Mouse (Mus musculus) right cerebral cortex, postnatal 4 days (tissue): ENCODE data around the gene Dpm3.
A peak's percentile ranks its signal among the peaks of the same experiment; 100 is the strongest.

ENCODE experiments used
- DNase-seq: peaks from one replicate; pipeline ENCODE4 v3.0.0-alpha.2; 2022

Dpm3 gene

DNA sequence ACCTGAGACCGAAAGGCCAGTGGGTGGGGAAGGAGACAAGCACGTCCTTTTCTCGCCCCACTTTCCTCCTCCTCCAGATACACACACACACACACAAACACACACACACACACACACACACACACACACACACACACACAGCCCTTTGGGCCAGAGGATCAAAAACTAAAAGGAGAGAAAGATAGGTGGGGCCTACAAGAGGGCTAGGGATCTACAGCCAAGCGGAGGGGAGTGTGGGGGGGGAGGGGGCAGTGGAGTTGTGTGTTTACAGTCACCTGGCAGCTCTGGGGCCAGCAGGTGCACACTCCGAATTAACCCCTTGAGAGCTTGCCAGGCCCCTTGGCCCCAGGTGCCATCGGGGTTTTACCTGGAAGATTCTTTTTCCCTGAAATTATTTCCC is 26.5 kb upstream of the Dpm3 start:
- no peak for DNase-seq

DNA sequence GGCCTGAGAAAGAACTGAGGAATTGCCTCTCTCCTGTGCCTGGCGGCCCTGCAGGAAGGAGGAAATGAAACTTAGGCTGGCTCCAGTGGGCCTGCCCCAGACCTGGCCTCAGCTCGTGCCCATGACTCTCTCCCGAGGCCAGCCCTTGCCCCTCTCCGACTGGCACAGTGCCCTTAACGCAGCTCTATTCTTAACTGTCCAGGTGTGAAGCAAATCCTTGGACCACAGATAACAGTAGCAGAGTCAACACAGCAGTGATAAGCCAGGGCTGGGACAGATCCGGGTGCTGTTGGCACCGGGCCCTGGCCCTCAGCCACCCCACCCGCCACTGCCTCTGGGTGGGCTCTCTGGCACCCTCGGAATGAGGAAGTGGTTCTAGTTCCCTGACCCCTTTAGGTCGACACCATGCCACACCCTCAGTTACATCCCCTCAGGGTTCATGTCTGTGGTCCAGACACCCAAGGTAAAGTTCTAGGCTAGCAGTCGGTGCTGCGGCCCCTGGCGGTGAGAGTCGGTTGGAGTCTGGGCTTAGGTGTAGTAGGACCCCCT is 25.5 kb upstream of the Dpm3 start:
- DNase-seq, result no peak

DNA sequence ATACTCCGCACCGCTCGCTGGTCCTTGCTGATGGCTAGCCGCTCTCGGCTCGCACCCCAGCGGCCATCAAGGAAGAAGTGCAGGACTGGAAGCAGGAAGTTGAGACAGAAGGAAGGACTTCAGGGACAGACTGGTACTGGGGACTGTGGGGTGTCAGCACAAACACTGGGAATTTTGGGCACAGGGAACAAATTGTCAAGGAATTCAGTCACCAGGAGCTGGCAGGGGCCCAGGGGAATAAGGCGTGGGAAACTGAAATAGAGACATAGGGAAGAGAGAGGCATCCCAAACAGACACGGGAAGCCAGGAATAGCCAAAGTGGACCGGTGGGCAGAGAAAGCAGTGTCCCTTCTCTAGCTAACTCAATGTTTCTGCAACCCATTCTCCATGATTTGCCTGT is 22.6 kb upstream of the Dpm3 start:
- DNase-seq, result no peak

DNA sequence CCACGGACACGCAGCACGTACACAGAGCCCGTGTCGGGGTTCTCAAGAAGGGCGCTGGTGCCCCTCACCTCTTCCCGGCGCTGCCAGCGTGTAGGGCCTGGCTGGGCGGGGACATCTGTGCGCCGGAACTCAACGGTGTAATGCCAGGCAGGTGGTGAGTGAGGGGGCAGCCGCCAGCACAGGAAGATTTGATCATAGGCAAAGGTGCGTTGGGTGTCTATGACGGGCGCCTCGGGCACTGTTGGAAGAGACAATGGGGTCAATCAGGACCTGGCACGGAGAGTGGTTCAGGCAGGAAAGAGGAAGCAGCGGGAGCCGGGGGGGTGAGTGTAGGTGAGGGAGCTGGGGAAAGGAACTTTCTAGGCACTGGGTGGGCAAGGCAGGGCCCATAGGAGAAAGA is 21.5 kb upstream of the Dpm3 start:
- no peak for DNase-seq

DNA sequence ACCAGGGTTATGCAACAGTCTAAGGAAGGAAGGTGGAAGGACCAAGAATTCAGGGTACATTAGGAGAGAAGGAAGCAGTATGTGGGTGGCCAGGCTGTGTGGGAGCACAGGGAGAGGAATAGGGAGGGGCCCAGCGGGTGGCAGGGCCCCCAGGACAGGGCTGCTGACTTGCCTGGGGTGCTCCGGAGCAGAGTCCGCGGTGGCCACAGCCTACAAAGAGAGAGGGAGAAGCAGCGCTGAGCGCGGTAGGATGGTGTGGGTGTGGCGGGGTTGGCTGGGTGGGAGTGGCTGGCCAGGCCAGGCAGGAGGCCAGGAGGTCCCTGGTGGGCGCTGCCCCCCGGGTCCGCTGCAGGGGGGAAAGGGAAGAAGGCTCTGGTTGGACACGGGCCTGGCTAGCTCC is 20.7 kb upstream of the Dpm3 start:
- no peak for DNase-seq

DNA sequence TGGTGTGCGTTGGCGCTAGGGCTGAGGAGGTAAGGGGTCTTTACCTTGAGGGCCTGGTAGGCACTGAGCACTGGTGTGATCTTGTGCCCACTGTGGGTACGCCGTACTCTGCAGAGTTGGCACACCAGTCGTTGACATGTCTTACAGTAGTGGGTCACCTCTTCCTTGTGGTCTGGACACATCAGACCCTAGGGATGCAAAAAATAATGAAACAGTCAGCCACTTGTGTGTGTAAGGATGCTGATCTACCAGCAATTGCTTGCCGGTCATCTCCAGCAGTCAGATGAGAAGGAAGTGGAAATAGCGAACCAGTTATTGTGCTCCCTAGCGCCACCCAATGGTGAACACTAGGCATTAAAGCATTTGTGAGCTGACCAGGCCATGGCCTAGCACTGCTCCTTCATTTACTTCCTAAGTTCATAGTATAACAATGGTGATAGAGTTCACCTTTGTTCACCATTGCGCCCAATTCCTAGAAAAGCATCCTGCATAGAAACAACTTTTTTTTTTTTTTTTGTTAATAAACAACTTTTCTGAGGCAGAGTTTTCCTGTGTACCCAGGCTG is 16.7 kb upstream of the Dpm3 start:
- DNase-seq, result peak; percentile 72

DNA sequence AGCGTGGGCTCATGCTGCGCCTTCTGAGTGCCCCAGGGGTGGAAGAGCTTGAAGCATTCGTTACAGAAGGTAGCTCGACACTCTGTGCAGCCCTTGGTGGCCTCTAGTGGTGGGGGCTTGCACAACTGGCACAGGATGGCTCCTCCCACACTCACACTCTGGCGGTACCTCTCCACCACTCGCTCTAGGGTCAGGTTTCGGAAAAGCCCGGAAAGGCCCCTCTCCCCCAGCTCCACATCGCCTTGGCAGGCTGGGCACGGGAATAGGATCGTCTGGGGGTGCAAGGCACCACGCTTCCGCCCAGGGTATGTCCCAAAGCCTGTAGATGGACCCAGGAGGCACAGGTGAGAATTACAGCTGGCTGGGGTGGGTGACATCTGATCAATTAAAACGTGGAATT is 15.5 kb upstream of the Dpm3 start:
- peak; percentile 35 for DNase-seq

DNA sequence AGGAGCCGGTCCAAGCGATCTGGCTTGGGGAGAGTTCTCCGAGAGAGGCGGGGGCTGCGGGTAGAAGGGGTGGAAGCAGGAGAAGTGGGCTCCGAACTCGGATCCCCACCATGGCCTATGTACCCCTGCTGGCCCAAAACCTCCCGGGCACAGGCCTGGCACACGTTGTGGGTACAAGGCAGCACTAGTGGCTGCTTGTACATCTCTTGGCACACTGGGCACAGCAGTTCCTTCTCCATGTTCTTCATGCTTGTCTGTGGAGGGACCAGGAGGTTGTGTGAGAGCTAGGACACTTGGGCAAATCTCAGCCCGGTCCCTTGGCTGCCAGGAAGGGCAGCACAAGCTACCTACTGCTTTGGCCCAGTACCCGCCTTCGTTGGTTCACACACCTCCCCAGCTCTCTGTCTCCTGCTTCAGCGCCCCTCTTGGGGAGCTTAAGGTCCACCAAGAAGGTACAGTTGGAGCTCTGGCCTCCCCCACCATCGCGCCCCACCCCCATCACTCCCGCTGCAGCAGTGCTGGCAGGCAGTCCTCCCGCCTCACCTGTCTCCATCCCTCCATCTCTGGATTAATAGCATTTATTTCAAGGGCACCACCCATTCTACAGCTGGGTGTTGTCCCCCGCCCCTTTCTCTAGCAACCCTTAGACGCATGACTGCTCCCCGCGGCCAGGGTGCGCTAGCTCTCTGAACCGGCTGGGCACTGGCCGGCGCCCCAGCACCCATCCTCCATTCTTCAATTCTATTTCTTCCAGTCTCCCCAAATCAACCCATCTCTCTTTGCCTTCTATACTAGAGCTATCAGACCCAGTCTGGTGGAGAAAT is 14.8 kb upstream of the Dpm3 start:
- DNase-seq, result no peak

DNA sequence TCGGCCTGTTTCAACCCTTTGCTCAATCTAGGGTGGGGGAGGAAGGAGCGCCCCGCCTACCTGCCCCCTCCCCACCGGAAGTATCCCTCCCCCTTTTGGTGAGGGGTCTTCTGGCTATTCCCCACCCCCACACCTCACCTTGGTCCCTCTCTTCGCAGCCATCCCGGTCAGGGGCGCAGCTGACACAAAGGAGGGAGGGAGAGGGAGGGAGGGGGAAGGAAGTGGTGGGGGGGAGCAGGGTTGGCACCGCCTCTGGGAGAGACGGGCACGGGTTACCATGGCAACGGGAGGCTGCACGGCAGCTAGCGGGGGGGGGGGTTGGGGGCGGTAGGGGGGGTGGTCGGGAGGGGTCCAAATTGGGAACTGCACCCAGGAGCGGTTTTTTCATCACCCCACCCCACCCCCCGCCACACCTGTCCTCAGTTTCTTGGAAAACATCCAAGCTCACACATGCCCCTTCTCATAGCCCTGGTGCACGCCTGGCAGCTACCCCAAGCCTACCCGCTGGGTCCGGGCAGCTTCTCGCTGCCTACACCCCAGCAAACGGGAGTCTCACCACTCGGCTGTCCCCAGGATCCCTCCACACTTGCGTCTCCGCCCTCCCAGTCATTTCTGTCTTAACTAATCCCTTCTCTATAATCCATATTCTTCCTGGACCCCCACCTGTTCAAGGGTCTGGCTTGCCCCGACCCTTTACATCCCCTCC is 14.0 kb upstream of the Dpm3 start:
- DNase-seq, result peak; percentile 90

DNA sequence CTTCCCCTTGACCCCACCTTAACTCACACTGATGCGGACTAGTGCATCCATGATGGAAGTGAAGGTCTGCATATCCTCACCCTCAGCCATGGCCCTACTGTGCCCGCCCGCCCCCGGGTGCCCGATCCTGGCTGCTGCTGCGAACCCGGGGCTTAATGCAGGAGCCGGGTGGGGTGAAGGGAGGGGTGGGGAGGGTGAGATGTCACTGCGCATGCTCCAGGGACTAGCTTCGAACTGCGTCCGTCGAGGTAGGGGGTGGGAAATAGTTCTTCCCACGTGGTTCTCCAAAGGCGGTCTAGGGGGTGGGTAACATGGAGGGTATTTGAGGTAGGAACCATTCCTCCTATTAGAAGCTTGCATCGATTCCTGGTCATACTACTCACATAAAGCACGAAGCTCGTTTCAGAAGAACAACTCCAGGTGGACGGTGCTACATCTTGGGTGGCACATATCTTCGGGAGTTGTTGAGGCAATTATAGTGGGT is 13.4 kb upstream of the Dpm3 start, which contains the start of gene Krtcap2:
Gene Krtcap2, plus strand, starts transcription at position 279 of the 484 bp plus-strand sequence.
- DNase-seq, result peak; percentile 84

DNA sequence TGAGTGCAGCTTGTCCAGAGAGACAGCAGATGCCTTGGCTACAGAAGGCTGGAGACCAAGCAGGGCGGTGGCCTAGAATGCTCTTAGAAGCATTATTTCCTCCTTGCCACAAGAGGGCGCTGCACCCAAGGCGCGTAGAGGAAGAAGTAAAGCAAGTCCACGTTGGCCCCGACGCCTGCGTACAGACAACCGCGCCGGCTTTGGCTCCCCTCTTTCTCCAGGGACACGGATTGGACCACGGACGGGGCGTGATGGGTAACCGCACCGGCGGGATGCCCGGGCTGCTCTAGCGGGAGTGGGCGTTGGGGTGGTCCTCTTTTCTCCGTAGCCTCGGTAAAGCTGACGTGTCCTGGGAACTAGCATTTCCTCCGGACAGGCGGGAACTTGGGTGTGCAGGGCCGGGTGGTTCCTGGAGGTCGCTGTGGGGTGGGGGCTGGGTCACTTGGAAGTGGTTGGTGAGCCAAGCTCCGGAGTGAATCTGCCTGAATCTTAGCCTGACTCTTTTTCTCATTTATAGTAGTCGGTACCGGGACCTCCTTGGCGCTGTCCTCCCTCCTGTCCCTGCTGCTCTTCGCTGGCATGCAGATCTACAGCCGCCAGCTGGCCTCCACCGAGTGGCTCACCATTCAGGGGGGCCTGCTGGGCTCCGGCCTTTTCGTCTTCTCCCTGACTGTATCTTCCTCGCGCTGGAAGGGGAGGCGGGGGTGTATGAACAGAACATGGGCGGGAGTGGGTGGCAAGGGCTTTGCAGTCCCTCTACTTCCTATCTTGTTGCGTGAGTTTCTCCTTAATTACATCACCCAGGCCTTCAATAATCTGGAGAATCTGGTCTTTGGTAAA is 12.7 kb upstream of the Dpm3 start, which contains the start of gene Trim46:
Gene Trim46, minus strand, starts transcription at position 49 of the 840 bp plus-strand sequence.
- peak; percentile 93 for DNase-seq

DNA sequence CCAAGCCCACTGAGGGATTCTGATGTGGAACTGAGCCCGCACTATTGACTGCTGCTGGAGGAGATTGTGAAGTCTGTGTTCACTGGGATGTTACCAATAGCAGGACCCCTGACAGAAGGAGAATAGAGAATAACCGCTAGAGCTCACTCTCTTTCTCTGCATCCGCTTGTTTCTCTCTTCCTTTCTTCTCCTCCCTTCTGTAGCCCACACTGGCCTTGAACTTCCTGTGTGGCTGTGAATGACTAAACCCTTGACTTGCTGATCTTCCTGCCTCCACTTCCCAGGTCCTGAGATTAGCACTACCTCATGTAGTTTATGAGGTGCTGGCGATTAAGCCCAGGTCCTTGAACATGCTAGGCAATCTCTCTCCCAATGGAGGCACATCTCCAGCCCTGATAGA is 11.7 kb upstream of the Dpm3 start:
- DNase-seq, result no peak

DNA sequence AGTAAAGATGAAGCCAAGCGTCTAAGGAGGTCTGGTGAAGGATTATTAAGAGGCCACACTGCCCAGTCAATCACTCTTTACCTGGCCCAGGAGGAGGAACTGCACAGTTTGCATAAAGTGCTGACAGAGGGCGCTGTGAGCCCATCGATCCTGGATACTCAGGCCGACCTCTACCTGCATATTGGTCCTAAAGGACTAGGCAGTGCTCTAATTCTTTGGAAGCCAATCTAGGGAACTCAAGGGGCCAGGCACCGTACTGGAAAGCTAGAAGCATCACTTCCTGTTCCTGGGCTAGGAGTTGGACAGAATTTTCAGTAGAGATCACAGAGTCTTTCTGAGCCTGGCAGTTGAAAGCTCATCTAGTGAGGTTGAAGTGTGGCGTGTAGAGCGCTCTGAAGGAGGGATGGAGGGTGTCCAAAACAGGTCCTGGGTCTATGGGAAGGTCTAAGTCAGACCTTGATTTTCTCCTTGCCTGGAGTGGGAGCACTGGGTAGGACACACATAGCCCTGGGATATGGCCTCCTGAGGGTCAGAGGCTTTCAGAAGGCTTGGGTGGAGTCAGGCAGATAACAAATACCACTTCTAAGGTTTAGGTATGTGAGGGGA is 8.6 kb upstream of the Dpm3 start:
- DNase-seq, result peak; percentile 39

DNA sequence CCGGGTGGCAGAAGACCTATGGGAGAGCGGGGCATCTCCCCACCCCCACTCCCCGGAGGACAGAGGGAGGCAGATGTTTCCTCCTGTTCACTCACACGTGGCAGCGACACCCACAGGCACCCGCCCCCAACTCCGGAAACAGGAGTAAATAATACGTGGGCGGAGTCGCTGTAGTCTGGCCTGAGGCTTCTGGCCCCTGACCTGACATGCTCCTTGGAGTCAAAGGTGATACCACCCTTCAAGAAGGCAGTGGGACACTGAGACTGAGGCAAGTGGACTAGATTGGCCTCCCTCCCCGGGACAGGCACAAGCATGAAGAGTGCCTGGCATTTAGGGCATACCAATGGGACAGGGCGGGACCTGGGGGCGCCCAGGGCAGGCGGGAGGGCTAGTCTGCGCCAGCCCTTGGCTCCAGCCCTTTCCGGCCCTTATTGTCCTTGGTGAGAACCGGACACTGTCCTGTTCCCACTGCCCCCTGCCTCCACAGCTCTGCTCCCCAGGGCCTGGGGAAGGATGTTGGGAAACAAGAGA is 7.7 kb upstream of the Dpm3 start:
- DNase-seq, result no peak

DNA sequence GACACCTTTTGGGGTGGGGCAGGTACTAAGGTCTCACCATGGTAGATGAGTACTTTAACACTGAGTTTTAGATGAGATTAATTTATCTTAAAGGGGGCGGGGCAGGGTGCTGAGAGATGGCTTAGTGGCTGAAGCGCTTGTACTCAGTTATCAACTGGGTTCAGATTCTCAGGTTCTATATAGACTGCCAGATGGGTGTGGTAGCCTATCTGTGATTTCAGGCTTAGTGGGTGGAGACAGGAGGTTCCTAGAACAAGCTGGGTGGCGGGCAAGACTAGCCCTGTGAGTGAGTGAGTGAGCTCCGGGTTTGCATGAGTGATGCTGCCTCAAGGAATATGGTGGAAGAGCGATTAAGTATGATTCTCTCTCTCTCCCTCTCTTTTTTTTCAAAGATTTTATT is 4.2 kb upstream of the Dpm3 start:
- DNase-seq, result no peak

DNA sequence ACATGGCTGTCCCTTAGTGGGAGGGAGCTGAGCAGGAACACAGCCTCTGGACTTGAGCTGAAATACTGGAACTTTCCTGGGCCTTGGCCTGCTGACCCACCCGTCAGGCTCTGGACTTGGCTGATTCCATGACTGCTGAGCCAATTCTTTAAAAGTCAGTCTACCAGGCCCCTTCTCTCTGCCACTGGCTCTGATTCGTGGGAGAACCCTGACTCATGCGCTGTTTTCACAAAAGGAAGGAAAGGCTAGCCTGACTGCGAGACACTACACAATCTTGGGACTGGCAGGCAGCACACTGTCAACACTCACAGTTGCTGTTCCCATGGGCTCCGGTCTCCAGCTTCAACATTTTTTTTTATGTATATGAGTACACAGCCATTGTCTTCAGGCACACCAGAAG is 3.0 kb upstream of the Dpm3 start:
- no peak for DNase-seq

DNA sequence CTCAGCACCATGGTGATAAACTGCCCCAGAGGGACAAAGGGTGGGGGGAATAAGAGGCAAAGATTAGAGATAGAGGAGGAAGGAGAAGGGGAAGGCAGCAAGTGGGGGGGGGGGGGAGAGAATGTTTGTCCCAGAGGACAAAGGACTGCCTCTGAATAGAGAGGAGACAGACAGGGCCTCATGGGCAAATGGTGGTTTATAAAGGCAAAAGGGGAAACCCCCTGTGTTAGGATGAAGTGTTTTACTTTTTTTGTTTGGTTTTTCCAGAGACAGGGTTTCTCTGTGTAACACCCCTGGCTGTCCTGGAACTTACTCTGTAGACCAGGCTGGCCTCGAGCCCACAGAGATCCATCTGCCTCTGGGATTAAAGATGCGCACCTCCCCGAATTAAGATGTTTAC is 1.1 kb downstream of the Dpm3 start:
- DNase-seq, result no peak

DNA sequence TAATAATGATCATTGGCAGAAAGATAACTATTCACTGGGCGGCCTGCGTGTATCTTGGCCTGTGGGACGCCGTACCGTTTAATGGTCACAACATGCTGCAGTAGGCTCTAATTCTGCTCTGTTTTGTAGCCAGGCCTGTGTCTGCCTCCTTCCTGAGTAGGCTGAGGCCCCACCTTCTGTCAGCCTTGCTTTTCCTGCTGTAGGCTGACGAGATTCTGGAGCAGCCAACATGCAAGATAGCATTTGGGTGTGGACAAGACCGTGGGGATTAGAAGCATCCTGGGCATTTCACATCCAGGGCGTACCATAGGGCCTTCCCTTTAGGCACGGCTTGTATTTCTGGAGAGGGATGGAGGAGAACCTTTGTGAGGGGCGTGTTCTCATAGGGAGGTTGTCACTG is 3.3 kb downstream of the Dpm3 start:
- no peak for DNase-seq

DNA sequence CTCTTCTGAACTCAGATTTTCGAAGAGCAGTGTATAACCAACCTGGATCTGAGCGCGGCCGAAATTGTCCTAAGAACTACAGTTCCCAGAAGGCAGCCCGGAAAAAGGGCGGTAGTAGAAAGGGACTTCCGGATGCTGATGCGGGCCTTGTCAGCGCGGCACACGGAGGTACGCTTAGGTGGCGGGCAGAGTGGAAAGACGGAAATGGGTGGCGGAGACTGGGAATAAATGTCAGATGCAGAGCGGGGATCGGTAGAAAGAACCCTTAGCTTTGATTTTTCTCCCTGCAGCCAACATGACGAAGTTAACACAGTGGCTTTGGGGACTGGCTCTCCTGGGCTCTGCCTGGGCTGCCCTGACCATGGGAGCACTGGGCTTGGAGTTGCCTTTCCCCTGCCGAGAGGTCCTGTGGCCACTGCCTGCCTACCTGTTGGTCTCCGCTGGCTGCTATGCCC is 7.3 kb downstream of the Dpm3 start:
- peak; percentile 75 for DNase-seq

DNA sequence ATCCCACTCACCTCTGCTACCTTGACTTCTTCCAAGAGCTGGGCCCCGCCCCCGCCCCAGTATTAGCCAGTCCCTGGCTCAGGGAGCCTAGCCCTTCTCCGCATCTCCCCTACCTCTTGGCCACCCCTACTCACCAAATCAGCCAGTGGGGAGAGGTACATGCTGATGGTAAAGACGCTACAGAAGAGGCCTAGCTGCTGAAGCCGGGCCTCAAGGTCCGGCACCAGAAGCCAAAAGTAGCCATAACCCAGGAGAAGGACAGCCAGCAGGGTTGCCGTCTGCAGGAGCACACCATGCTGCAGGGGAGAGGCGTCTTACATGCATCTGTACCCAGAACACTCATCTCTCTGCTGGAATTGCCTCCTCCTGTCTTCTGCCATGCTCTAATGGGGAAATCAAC is 9.8 kb downstream of the Dpm3 start:
- DNase-seq, result no peak

DNA sequence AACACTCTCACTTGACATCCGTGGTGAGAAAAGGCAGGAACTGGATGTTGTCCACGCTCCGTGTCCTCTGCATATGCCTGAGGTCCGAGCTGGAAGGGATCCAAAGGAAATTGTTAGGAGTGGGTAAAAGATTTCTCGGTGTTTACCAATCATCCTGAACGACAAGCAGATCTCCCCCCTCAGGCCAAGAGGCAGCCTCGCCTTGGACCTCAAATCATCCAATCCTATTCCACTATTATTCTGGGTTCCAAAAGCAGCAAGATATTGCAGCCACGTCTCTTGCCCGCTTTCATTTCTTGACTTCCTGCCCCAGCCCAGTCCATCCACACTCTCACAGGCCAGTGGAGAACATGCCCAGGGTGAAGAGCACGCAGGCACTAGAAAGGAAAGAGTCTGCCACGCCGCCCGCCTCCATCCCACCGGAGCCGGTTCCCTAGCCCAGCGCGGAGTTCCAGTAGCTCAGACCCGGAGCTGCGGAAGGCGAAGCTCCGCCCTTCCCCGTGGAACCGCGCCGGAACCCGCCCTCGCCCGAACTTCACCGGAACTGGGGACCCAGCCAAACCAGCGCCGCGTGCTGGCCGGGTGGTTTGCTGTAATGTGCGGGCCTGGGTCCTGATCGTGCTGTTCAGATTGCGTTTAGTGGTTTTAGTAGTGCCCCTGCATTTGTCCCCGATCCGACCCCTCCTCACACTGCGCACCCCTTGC is 11.0 kb downstream of the Dpm3 start, which contains the start of gene Slc50a1:
Gene Slc50a1, minus strand, starts transcription at position 520 of the 705 bp plus-strand sequence.
- peak; percentile 89 for DNase-seq
